Mouse (Mus musculus) spleen, adult 2 months (tissue): ENCODE data around the gene Map2k6.

ENCODE experiments used
- CTCF ChIP-seq: fragments of 200-500 bp; IDR thresholded peaks from 2 replicates; pipeline ENCODE4 v1.5.1; 2011; ENCODE audit warnings: mild to moderate bottlenecking, inconsistent platforms; ENCODE audit not compliant: insufficient read depth, insufficient read length, insufficient replicate concordance; ENCODE audit errors: extremely low read depth
- POLR2A ChIP-seq: fragments of 200-500 bp; IDR thresholded peaks from 2 replicates; pipeline ENCODE4 v1.6.1; 2011; ENCODE audit warnings: low read depth, low read length, inconsistent platforms

GRCm38 (mm10) chr11:110438135-110438534 lies 39.2 kb downstream of the Map2k6 start:
- no peak for TF ChIP-seq CTCF
- TF ChIP-seq POLR2A = no peak
